Mouse (Mus musculus): ENCODE measurements at regions not wholly inside any gene's neighbourhood (a gene's known extent, or its start where the extent isn't known, plus 50 kb on each side); places are given as distances from the start of the nearest gene placed in this dataset.

DNA sequence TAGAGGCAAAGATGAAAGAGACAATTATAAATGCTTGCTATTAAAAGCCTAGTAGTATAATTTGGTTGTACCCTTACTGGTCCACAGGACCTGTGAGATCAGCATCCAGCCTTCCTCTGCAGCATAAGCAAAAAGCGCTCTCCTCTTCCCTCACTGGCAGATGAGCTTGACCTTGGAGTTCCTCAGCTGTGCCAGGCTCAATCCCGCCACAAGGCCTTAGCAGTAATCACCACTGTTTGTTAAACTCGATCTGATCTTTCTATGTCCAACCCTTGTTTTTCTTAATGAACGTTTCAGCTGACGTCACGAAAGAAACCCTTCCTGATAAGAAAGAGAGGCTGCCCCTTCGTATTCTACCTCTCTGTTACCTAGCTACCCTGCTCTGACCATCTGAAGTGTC, 183.5 kb downstream of the Ifng start:
- no peak for DNase-seq (ENCODE audit: low read depth)

DNA sequence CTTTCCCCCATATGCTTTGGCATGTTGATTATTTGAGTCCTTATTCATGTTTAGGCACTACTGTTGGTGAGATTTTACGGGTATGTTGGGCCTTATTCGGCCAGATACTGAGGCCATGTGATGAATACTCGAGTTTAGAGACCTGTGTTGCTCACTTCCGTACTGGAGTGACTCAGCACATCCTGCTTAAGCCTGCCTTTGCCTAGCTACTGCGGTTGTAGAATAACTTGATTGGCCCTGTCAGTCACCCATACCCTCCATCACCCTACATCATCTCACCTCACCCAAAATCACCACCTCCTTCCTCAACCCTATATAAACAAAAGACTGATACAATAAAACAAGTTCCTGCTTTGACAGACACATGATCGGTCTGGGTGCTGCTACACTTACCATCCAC, 187.2 kb downstream of the Ifng start:
- no peak for DNase-seq (ENCODE audit: low read depth)

DNA sequence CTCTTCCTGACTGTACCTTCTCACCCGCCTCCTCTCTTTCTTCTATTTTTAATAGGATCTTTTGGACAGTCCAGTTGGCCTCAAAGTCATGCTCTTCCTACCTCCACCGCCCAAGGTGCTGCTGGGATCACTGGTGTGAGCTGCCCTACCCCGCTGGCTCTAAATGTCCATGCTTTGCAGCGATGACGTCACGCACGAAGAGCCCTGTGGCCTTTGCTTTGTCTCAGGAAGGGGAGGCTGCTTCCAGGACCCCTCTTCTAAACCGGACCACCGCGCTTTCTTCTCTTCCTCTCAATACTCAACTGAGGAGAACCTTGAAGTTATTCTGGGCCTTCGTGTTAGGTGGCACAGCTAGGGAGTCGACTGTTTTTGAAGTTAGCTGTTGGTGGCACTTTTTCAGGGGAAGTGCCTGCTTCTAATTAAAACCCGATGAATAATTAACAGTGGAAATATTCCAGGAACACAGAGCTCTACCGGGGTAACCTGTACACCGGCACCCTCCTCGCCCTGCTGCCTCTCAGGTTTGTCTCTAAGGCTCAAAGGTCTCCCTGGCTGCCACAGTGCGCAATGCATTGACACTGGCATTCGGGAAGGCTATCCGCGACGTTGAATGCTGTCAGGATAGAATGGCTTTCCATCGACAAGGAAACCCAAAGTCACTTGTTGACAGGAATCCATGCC, 188.7 kb downstream of the Ifng start:
- no peak for DNase-seq (ENCODE audit: low read depth)

DNA sequence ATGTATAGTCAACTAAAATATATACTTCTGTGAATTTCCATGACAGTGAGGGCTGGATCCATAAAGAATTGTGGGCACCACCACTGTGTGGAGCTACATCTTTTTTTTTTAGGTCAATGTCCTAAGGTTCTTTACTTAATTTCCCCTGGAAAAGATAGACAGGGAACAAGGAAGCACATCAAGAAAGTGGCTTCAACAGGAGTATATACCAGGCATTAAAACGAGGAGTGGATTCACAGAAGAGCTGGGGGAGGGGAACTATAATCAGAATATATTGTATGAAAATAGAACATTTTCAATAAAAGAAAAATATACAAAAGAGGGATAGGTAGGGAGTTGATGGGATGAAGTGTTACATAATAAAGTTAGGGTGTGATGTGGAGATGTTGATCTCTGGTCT, 190.9 kb downstream of the Ifng start:
- no peak for DNase-seq (ENCODE audit: low read depth)

DNA sequence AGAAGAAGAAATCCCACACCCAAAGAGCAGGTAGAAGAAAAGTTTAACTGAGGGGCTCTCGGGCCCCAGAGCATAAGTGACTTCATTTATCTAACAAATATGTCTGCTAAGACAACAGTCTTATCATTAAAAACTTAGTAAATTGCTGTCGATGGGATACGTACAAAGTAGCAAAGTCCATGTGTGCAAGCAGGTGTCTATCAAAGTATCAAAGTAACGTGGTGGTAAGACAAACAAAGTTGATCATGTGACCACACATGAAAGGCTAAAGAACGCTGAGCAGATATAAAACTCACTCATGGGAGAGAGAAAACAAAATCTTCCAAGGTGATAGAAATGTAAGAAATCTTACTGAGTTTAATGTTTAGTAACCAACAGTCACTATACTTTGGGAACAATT, 191.3 kb downstream of the Ifng start:
- DNase-seq (ENCODE audit: low read depth): no peak

DNA sequence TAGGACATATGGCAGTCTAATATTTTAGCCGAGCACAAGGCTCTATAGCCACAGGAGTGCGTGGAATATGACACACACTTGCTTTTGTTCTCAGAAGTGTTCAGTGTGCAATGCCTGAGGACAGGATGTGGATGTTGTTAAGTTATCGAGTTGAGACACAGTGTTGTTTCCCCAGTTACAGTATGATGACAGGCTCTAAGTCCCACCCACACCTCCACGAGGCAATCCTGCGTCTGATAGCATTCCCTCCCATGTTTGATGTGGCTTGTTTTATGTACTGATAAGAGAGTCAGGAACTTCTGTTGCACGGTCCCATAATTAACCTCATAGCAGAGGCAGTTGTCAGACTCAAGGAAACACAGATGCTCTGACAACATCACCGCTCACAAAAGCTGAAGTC, 192.6 kb downstream of the Ifng start:
- DNase-seq (ENCODE audit: low read depth): peak; percentile 24

DNA sequence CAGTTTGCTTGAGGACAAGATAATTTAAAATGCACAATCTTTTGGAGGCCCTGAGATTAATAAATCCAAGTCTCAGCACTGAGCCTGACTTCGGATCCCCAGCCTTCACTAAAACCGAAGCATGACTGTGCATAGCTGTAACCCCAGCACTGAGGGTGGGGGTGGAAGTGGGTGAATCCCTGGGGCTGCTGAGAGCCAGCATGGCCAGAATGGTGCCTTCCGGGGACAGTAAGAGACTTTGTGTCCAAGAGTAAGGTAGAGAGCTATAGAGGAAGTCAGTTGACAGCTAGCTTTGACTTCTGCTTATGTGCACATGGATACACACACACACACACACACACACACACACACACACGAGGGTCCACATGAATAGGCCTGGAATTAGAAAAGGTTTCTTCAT, 198.3 kb downstream of the Ifng start:
- no peak for DNase-seq (ENCODE audit: low read depth)

DNA sequence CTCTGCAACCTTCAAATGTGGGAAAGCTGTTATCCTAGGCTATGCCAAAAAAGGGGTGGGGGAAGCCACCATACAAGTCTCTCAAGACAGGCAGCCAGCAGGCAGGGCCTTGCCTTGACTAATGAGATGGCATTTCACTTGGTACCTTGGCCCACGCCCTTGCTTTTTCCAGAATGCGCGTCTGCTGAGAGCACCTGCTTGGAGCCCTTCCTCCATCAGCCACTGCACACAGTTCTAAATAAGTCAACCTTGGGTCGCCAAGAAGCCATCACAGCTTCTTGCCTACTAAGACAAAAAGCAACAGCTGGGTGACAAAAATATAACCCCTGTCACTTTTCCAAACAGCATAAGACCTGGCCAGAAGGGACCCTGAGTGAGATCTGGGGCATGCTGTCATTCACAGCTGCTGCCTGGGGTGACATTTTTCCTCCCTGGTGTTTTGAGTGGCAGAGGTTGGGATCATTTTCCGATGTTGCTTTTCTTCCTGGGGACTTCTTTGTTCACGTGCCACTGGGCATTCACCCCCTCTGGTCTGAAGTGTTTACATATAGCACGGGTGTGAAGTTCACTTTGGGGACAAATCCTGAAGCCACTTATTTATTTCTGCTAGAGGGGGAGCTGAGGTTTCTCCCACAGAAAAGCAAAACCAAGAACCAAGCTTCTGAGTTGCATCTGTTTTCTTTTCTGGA, 199.4 kb downstream of the Ifng start:
- DNase-seq (ENCODE audit: low read depth): no peak

DNA sequence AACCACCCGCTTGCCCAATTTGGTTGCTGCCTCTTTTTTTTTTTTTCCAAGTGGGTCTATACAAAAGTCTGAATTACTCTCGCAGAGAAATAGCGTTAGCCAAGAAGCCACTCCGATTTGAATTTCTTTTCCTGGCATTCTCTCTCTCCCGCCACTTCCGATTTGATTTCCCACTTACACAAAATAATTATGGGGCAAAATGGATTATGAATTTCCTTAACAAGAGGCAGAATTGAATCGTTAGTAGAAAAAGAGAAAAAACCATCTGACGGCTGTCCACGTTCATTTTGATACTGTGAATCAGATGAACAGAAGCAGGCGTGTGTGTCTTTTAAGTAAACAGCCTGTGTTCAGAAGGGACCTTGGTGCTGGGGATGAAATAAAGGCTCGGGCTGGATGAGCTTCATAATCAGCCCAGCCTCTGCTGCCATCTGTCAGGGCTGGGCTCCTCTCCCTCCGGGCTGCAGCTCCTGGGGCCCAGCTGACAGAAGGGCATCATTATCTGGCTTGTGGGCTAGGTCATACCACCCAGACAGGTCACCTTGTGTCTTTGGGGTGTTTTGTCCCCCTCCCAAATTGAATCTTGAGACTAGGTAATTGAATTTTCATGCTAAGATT, 200.1 kb downstream of the Ifng start:
- DNase-seq (ENCODE audit: low read depth): no peak

DNA sequence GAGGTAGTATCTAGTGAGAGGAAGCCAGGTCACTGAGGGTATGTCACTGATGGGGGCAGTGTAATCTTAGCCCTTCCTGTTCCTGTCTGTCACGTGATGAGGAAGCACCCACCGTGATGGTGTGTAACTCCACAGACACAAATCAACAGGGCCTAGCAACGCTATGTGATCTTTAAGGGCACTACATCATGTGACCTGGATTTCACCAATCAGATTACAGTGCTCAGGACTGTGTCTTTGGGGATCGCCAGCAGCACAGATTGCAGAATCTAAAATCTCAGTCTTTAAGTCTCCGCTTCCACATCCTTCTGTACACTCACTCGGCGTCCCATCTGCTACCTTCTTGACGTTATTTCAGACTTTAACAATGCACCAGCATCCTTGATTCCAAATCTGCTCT, 202.8 kb downstream of the Ifng start:
- no peak for DNase-seq (ENCODE audit: low read depth)

DNA sequence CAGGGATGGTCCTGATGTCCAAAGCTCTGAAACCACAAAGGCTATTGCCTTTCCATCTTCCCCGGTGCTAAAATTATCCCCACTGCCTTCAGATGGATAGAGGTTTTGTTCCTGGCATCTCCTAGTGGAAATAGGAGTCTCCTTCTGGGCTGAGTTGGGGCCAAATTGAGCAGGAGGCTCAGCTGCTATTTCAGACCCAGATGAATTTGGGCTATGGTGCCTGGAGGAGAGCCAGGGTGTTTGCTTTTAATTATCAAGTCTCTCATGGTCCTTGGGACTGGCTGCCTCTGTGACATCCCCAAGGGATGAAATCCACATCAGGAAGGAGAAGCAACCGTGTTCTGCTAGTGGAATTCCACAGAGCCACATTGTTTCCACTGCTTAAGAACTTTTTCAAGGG, 207.3 kb downstream of the Ifng start:
- DNase-seq (ENCODE audit: low read depth): no peak

DNA sequence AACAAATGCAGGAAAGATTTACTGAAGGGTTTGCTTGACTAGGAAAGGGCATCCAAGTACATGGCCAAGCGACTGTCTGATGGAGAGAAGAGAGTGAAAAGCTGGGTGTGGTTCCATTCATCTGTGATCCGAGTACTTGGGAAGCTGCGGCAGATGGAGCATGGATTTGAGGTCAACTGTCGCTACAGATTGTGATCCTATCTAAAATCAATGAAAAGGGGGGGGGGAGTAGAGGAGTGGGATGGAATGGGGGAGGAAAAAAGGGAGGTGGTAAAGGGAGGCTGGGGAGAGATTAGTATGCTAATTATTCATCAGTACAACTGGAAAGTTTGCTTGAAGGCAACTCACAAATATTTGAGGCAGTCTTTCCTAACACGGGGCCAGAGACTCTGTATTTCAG, 213.4 kb downstream of the Dyrk2 start:
- DNase-seq (ENCODE audit: low read depth): no peak

DNA sequence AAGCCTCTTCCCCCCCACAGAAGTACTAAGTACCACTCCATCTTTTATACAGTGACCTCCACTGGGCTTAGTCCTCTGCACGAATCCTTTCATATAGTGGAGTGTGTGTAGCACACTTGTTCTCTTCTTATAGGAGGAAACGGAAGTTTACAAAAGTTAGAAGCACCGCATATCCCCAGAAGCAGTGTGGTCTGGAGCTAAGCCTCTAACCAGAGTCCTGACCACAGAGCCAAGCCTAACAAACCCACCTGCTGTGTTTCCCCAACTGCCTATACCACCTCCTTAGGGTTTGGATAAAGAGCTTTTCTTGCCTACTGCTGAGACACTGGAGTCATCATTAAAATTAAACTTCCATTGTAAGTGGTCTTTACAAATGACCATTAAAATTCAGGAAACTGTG, 204.0 kb downstream of the Dyrk2 start:
- DNase-seq (ENCODE audit: low read depth): no peak

DNA sequence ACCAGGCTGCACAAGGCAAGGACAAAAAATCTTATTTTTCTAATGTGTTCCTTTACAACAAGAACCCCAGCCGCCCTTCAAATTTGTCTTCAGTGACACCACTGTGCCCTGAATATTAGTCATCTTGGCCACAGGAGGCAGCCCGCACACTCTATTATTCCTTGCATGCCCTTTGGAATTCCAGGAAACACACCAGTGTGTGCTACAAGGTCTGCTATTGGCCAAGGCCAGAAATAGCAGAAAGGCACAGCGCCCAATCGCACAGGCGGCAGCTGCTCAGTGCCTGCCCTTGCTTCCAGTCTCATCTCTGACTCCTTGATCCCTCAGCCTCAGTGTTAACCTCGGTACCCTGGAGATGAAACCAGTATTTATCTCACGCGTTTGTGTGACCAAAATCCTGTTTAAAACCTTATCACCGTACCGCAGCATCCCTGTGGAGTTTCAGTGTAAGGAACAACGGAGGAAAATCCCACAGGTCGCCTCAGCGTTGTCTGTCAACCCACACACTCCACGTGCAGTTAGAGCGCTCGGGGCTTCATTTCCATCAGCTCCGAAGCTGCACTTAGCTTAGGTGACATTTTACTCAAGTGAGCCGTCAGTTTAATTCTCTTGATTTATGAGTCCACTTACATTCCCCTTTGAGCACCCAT, 194.1 kb downstream of the Dyrk2 start:
- no peak for DNase-seq (ENCODE audit: low read depth)

DNA sequence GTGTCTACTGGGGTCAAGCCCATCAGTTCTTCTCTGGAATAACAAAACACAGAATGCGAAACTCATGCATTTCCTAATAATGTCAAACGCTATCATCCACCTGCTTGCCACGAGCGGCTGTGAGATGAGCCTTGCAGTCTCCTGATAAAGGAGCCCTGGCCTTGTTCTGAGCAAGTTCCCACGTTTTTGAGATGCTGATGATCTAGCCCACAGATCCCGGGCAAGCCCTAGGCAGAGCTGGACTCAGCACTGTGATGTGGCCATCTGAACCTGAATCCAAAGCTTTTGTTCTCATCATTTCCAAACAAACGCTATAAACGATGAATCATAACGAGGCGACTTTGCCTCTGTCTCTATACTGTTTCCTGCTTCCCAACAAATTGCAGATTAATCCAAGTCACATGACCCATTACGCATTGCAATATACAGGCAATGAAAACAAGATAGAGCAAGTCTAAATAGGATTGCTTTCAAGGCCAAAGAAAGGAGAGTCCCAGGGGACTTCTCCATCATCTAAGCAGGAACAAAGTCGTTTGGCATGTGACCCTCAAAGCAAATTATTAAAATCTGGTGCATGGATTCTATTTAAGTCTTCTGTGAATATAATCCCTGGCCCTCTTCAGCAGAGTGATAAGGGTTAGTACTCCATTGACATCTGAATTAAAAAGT, 191.1 kb downstream of the Dyrk2 start:
- no peak for DNase-seq (ENCODE audit: low read depth)

DNA sequence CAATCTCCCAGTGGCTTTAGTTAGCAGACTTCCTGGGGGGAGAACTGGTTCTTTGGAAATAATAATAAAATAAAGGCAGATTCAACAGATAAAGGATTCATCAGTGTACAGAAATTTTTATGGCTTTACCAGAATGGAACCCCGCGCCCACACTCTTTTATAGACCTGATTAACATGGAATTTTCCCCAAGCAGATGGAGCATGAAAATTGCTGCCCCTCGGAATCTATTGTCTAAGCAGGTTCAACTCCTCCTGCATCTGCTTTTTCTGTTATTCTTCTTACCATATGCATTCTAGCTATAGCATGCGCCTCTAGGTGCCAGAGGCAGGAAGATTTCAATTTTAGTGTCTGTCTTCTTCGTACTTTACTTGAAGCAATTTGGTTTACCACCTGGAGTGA, 190.5 kb downstream of the Dyrk2 start:
- no peak for DNase-seq (ENCODE audit: low read depth)

DNA sequence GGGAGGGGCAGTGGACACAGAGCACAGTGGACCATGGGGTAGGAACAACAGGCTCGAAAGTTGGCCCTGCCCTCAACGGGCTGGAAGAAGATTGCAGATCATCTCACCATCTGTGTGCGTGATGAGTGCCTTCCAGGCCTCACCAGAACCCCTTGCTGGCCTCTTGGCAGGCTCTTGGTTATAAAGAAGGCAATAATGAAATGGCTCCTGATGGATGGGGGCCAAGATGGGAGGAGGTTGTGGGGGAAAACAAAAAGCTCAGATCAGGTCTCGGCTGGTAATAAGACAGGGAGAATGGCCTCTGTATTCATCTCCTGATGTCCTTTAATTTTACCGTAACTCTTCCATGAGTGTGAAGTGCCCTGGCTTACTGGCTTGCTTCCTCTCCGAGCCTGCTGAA, 189.1 kb downstream of the Dyrk2 start:
- no peak for DNase-seq (ENCODE audit: low read depth)

DNA sequence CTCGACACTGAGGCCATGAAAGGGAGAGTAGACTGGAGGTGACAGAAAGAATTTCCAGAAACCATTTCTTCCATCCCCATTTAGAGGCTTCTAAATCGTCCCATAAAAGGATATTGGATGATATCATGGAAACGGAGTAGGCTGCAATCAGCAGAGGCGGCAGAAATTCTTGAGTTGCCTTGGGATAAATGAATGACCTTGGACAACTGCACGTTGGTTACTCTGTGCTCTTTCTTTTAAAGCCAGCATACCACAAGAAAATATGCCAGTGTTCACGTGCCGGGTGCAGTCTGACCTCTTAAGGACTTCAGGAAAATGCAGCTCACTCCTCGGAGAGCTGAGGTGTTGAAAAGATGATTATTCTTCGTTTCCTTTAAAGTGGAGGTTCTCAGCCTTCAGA, 186.7 kb downstream of the Dyrk2 start:
- DNase-seq (ENCODE audit: low read depth): no peak

DNA sequence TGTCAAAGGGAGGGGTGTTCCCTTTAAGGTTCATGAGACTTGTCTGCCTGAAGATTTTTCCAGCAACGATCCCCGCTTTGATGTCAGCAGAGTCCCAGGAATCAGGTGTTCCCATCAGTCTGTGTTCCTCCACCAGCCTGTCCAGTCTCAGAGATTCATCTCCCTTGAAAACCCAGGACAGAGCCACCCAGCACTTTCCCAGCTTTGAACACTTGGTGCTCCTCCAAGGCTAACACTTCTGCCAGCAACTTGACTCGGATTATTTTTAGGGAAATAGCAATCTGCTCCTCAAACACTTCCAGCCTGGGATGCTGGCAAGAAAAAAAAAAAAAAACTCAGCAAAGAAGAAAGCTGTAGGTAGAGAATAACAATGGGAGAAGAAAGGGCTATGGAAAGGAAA, 170.7 kb downstream of the Dyrk2 start:
- no peak for DNase-seq (ENCODE audit: low read depth)

DNA sequence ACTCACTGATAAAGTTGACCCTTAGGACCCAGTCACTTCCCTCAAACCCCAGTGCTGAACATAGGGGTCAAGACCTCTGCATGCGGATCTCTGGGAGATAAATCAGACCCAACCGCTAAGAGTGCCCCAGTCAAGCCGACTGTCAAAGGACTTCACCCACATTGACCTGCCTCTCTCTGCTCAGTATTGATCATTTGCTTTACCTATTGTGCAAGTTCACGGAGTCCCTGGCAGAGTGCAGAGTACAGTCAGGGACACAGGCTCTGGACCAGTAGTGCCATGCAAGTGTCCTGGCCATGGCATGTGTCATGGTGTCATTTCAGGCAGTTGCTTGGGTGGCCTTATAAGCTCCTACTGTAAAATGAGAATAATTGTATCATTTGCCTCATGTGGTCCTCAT, 169.9 kb downstream of the Dyrk2 start:
- no peak for DNase-seq (ENCODE audit: low read depth)

DNA sequence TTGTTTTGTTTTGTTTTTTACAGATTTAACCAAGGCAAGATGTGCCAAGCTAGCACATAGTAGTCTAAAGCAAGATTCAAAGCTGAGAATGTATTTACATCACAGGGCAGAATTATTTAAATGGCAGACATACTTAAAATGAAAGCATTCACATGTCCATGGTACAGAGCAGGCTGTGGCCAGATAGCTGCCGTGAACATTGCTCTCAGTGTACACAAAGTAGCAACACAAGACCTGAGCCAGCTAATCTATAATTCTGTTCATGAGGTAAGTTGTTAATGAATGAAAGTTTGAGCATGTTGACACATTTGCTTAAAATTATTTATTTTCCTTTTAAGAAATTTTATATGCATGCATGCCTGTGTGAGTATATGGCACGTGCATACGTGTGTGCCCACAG, 164.0 kb downstream of the Dyrk2 start:
- DNase-seq (ENCODE audit: low read depth): no peak

DNA sequence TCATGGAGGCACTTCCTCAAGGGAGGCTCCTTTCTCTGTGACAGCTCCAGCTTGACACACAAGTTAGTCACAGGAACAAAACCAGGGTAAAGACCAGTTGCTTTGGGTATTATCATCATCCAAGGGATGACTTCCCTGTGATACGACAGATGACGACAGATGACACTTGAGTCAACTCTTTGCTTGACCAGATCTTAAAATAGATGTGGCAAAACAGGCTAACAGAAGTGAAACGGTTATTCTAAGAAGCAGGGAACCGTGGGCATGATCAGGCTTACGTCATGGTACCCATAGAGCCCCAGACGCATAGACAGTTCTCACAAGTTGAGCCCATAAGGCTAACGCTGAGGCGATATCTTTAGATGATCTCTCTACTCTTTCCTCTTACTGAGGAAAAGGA, 160.3 kb downstream of the Dyrk2 start:
- DNase-seq (ENCODE audit: low read depth): no peak

DNA sequence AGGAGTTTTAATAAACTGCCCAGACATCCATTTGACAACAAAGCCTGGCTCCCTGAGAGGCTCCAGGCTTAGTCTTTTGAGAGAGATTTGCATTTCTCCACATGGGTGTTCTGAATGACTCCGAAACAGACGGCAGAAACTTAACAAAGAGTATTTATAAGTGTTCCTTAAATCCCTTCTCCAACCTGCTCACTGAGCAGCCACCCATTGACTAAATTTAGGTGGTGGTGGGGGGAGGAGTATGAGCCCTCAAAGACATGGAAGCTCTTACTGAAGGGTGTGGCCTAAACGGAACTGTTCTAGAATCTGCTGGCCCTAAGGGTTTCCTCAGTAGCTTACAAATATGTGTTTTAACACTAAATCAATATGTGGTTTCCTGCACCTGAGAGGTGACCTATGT, 158.5 kb downstream of the Dyrk2 start:
- DNase-seq (ENCODE audit: low read depth): no peak

Measured in c-Kit-positive CD71-negative TER-119-negative erythroid progenitor cells, embryonic 14.5 days (primary cell).